Mouse (Mus musculus): Measurements from ENCODE around the gene Nmt1.

DNA sequence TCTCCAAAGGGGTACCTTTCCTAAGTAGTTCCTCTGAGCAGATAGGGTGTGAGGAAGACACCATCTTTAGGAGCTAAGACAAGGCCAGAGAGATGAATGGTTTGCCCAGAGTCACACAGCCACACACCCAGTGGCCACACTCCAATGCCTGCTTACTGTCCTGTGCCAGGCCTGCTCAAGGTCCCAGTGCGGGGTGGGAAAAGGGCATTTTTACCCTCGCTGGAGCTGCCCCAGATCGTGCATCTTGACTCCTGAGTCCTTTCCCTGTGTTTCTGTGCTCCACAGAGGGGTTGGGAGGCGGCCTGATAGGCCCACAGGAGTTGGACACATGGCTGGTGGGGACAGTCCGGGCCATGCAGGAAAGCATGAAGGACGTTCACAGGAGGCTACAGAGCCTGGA is 77.8 kb downstream of the Nmt1 start:
- no peak for TF ChIP-seq GABPA (IDR thresholded peaks at IDR 0.05; ENCODE audit: low read depth, low read length)
- TF ChIP-seq POLR2AphosphoS2 (IDR thresholded peaks at IDR 0.05; ENCODE audit: low read length): no peak
- no peak for TF ChIP-seq MYB (IDR thresholded peaks at IDR 0.05; ENCODE audit: low read depth, low read length)
- TF ChIP-seq BHLHE40 (IDR thresholded peaks at IDR 0.05; ENCODE audit: borderline replicate concordance, low read depth, low read length): no peak
- no peak for TF ChIP-seq CTCF (IDR thresholded peaks at IDR 0.05 in 2 of 3, conservative IDR thresholded peaks at IDR 0.05 in 1 of 3; ENCODE audit: control insufficient read depth in 1 of 3, insufficient read depth in 1 of 3, low read depth in 2 of 3, low read length in 3 of 3, poor library complexity in 1 of 3, severe bottlenecking in 1 of 3)

Data from MEL (cell line).